35 mouse cellular contexts compared by ENCODE assay signal in the genomic region with DNA sequence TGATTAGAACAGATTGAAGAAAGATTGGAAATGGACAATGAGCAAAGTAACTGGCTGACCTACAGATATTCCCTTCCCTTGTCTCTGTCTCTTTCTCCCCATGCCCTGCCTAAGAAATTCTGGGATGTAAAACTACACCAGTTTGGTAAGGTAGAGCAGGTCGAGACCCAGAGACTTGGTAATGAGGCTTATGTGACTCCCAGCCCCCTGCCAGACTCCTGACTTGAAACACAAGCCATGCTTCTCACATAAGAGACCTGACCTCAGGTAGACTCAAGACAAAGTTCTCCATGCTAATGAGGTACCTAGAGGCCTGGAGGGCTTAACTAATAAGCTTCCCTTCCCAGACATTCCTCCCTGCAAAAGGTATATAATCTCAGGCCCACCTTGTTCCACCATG.
"Had no signal": no experiment of that assay in that cellular context is flagged by ENCODE, and none has a peak within 500 bp of the region (broad histone marks: within the 10 kb centered on the region; RNA-seq: fewer than 3 reads in every experiment).

No protein-coding gene starts in this region.

- H3K9me3 ChIP-seq: heart, embryonic 10.5 days; heart, embryonic 12.5 days; heart, embryonic 13.5 days; heart, embryonic 15.5 days; hindbrain, embryonic 10.5 days; hindbrain, embryonic 12.5 days; hindbrain, embryonic 13.5 days; hindbrain, embryonic 15.5 days; intestine, embryonic 15.5 days; kidney, embryonic 15.5 days had no signal

- H3K27me3 ChIP-seq: heart, embryonic 12.5 days; heart, embryonic 13.5 days; heart, embryonic 15.5 days; hindbrain, embryonic 12.5 days; hindbrain, embryonic 13.5 days; hindbrain, embryonic 15.5 days; intestine, embryonic 15.5 days; kidney, embryonic 15.5 days had no signal

- H3K9ac ChIP-seq: heart, embryonic 12.5 days; heart, embryonic 13.5 days; heart, embryonic 15.5 days; hindbrain, embryonic 12.5 days; hindbrain, embryonic 13.5 days; hindbrain, embryonic 14.5 days; hindbrain, embryonic 15.5 days; intestine, embryonic 15.5 days; kidney, embryonic 15.5 days had no signal

- H3K4me1 ChIP-seq: heart, embryonic 10.5 days; heart, embryonic 12.5 days; heart, embryonic 13.5 days; heart, embryonic 15.5 days; hindbrain, embryonic 10.5 days; hindbrain, embryonic 12.5 days; hindbrain, embryonic 13.5 days; hindbrain, embryonic 15.5 days; intestine, embryonic 15.5 days; kidney, embryonic 15.5 days had no signal

- H3K36me3 ChIP-seq: heart, embryonic 10.5 days; heart, embryonic 12.5 days; heart, embryonic 13.5 days; heart, embryonic 15.5 days; hindbrain, embryonic 10.5 days; hindbrain, embryonic 12.5 days; hindbrain, embryonic 13.5 days; hindbrain, embryonic 15.5 days; intestine, embryonic 15.5 days; kidney, embryonic 15.5 days had no signal

- H3K4me3 ChIP-seq: heart, embryonic 10.5 days; heart, embryonic 12.5 days; heart, embryonic 13.5 days; heart, embryonic 15.5 days; hindbrain, embryonic 10.5 days; hindbrain, embryonic 12.5 days; hindbrain, embryonic 13.5 days; hindbrain, embryonic 15.5 days; intestine, embryonic 15.5 days; kidney, embryonic 15.5 days; layer of hippocampus, adult 2 months had no signal

- DNase-seq: heart, postnatal 10 days; heart, postnatal 14 days; heart, postnatal 36 days; heart, postnatal 4 days; kidney, adult 11 months; kidney, adult 18-20 months; kidney, adult 2 months; kidney, adult 8-10 months; kidney, adult 9 months; kidney, postnatal 10 days; kidney, postnatal 14 days; kidney, postnatal 25 days; kidney, postnatal 36 days; kidney, postnatal 4 days; layer of hippocampus, adult 9-11 months; layer of hippocampus, postnatal 36 days had no signal

- ATAC-seq: hindbrain, embryonic 16.5 days; hindbrain, postnatal 0 days; inflammation-experienced regulatory T-cells, adult 6 months; intestine, embryonic 15.5 days; intestine, embryonic 16.5 days; intestine, postnatal 0 days had no signal

- H3K27ac ChIP-seq: heart, embryonic 10.5 days; heart, embryonic 13.5 days; heart, embryonic 15.5 days; hindbrain, embryonic 10.5 days; hindbrain, embryonic 12.5 days; hindbrain, embryonic 13.5 days; hindbrain, embryonic 14.5 days; hindbrain, embryonic 15.5 days; hindbrain, postnatal 0 days; intestine, embryonic 15.5 days; kidney, embryonic 15.5 days; kidney, postnatal 0 days; layer of hippocampus, adult 2 months had no signal

- H3K4me2 ChIP-seq: heart, embryonic 11.5 days; heart, embryonic 12.5 days; heart, embryonic 13.5 days; heart, embryonic 15.5 days; hindbrain, embryonic 12.5 days; hindbrain, embryonic 13.5 days; hindbrain, embryonic 14.5 days; hindbrain, embryonic 15.5 days; intestine, embryonic 15.5 days; kidney, embryonic 15.5 days had no signal
